Comparison of ENCODE assay signal across 10 mouse cellular contexts in the genomic region with DNA sequence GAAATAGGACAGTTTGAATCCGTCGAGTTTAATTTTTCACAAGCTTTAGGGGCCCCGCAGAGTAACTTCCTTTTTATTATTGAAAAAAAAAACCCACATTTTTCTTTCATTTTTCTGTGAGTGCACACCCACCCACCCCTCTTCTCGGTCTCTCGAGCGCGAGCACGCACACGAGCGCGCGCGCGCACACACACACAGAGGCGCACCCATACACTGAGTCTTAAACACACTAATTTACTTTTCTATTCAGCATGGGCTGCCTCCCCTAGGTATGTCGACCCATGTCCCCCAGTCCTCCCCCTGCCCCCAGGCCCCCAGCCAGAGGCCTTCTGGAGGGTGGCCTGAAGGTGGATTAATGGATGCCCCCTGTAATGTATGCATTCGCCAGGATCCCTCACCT. TPM values are rescaled to one million over a fixed set of nuclear protein-coding genes. Genes with fewer than 3 reads are reported as not detected.
DNase-seq lines count a peak whose midpoint lies in the region; ATAC-seq and TF ChIP-seq lines count a peak whose summit lies in the region.
"Had no signal": no experiment of that assay in that cellular context is flagged by ENCODE, and none has a peak within 500 bp of the region (broad histone marks: within the 10 kb centered on the region; RNA-seq: fewer than 3 reads in every experiment).

No protein-coding gene starts in this region.

- no peak for TF ChIP-seq CTCF in bone marrow macrophage, adult 2 months (IDR thresholded peaks at IDR 0.05; ENCODE audit: low read depth, low read length)

- no peak for TF ChIP-seq POLR2A in bone marrow macrophage, adult 2 months (IDR thresholded peaks at IDR 0.05; ENCODE audit: borderline replicate concordance, low read depth, low read length)

- intact Hi-C loops in heart, postnatal 10 days (cut with DNase I) = no loop called here

- H3K9me3 ChIP-seq in heart, embryonic 13.5 days = no peaks in the 10 kb centered on the region
- H3K9me3 ChIP-seq in hindbrain, embryonic 11.5 days (ENCODE audit: control insufficient read depth, low read length) = no peaks in the 10 kb centered on the region
- no peaks in the 10 kb centered on the region for H3K9me3 ChIP-seq in midbrain, embryonic 11.5 days (ENCODE audit: control insufficient read depth, low read length)

- DNase-seq in heart, postnatal 10 days = no peak
- peak; percentile 65 for DNase-seq in hindbrain, embryonic 11.5 days (ENCODE audit: low spot score)
- DNase-seq in midbrain, embryonic 11.5 days (ENCODE audit: low spot score, missing footprints) = peak; percentile 94
- DNase-seq in adrenal gland, postnatal 14 days = no peak
- DNase-seq in layer of hippocampus, postnatal 10 days (ENCODE audit: low spot score in 2 of 2) = no peak
- no peak for DNase-seq in urinary bladder, postnatal 25 days (ENCODE audit: low spot score)
- DNase-seq: lung, postnatal 4 days had no signal

- no peak overlapping the region for H3K27ac ChIP-seq in heart, embryonic 13.5 days (replicated peaks)
- no peak overlapping the region for H3K27ac ChIP-seq in bone marrow macrophage, adult 2 months (ENCODE audit: insufficient read depth, low read depth, low read length)
- H3K27ac ChIP-seq in hindbrain, embryonic 11.5 days (ENCODE audit: low read depth, low read length) = no peak overlapping the region
- H3K27ac ChIP-seq in midbrain, embryonic 11.5 days (ENCODE audit: low read depth, low read length) = no peak overlapping the region

- peaks cover 28% of the 10 kb centered on the region for H3K4me1 ChIP-seq in heart, embryonic 13.5 days
- H3K4me1 ChIP-seq in bone marrow macrophage, adult 2 months (ENCODE audit: control insufficient read depth, insufficient read depth, low read length) = 0 out of 2 replicates have a peak, but pooled peaks cover 5% of the 10 kb centered on the region
- peaks cover 5% of the 10 kb centered on the region; the same call in 1 of the 2 replicates for H3K4me1 ChIP-seq in hindbrain, embryonic 11.5 days (replicated peaks; ENCODE audit: control insufficient read depth, insufficient read depth, low read length)
- H3K4me1 ChIP-seq in midbrain, embryonic 11.5 days (ENCODE audit: control insufficient read depth, insufficient read depth, low read length) = peaks cover 10% of the 10 kb centered on the region

- WGBS in heart, embryonic 13.5 days = 20% methylated on average over 17 of the region's 17 CpGs
- 12% methylated on average over 17 of the region's 17 CpGs for WGBS in hindbrain, embryonic 11.5 days
- WGBS in midbrain, embryonic 11.5 days = 6% methylated on average over 17 of the region's 17 CpGs

- no peak for ATAC-seq in heart, embryonic 13.5 days (ENCODE audit: extremely low read depth, insufficient number of reproducible peaks, low FRiP score, low TSS enrichment)
- no peak for ATAC-seq in hindbrain, embryonic 11.5 days (ENCODE audit: low FRiP score)
- ATAC-seq in midbrain, embryonic 11.5 days (ENCODE audit: low FRiP score) = peak; percentile 58; the same call in 1 of the 2 replicates

- peaks cover 82% of the 10 kb centered on the region for H3K27me3 ChIP-seq in heart, embryonic 13.5 days (replicated peaks)
- peaks cover 16% of the 10 kb centered on the region; the same call in 1 of the 2 replicates for H3K27me3 ChIP-seq in hindbrain, embryonic 11.5 days (ENCODE audit: control insufficient read depth, insufficient read depth, low read length)
- H3K27me3 ChIP-seq in midbrain, embryonic 11.5 days (ENCODE audit: control insufficient read depth, insufficient read depth, low read length) = peaks cover 17% of the 10 kb centered on the region
- H3K27me3 ChIP-seq: CH12.LX had no signal

- peak overlapping the region; percentile 48 for H3K4me3 ChIP-seq in heart, embryonic 13.5 days
- peak overlapping the region; percentile 41 for H3K4me3 ChIP-seq in bone marrow macrophage, adult 2 months (ENCODE audit: insufficient read depth, low read length)
- peak overlapping the region; percentile 33 for H3K4me3 ChIP-seq in hindbrain, embryonic 11.5 days (ENCODE audit: low read depth, low read length)
- peak overlapping the region; percentile 38 for H3K4me3 ChIP-seq in midbrain, embryonic 11.5 days (ENCODE audit: low read depth, low read length)

- H3K36me3 ChIP-seq in heart, embryonic 13.5 days = no peaks in the 10 kb centered on the region
- no peaks in the 10 kb centered on the region for H3K36me3 ChIP-seq in hindbrain, embryonic 11.5 days (ENCODE audit: control insufficient read depth, insufficient read depth, low read length)
- H3K36me3 ChIP-seq in midbrain, embryonic 11.5 days (ENCODE audit: control insufficient read depth, insufficient read depth, low read length) = no peaks in the 10 kb centered on the region

- H3K4me2 ChIP-seq in heart, embryonic 13.5 days = peak overlapping the region; percentile 76
- H3K4me2 ChIP-seq in hindbrain, embryonic 11.5 days (replicated peaks; ENCODE audit: low read depth, low read length) = peak overlapping the region; percentile 64
- peak overlapping the region; percentile 71 for H3K4me2 ChIP-seq in midbrain, embryonic 11.5 days

- peak overlapping the region; percentile 76 for H3K9ac ChIP-seq in heart, embryonic 13.5 days
- H3K9ac ChIP-seq in hindbrain, embryonic 11.5 days (ENCODE audit: low read depth, low read length) = peak overlapping the region; percentile 31; the same call in 1 of the 2 replicates
- peak overlapping the region; percentile 60 for H3K9ac ChIP-seq in midbrain, embryonic 11.5 days (ENCODE audit: low read length)

RNA-seq across cellular contexts. Expression of a gene that starts 51.7 kb away (rescaled TPM):
- 0.37 and 0.90 TPM in 2 replicates for polyA plus RNA-seq in heart, embryonic 13.5 days (2015; fragmentation: Nextera tagmentation; extraction: Ambion mirVana)
- not detected for total RNA-seq in heart, postnatal 10 days (2021)
- polyA plus RNA-seq in bone marrow macrophage, adult 2 months (2012; ENCODE audit: insufficient read depth, insufficient read length, missing spikeins) = 2.5 and 2.6 TPM in 2 replicates
- 1.3 and 1.5 TPM in 2 replicates for polyA plus RNA-seq in hindbrain, embryonic 11.5 days (2014; fragmentation: Nextera tagmentation; extraction: Ambion mirVana)
- 0.33 and 0.77 TPM in 2 replicates for polyA plus RNA-seq in midbrain, embryonic 11.5 days (2014; fragmentation: Nextera tagmentation; extraction: Ambion mirVana)
- total RNA-seq in adrenal gland, postnatal 14 days (2021) = not detected in 2 replicates
- total RNA-seq in layer of hippocampus, postnatal 10 days (2021) = 1 to 10 TPM; 1.8 TPM

RNA-seq across cellular contexts. Expression of a gene that starts 52.1 kb away (rescaled TPM):
- polyA plus RNA-seq in heart, embryonic 13.5 days (2015; fragmentation: Nextera tagmentation; extraction: Ambion mirVana) = 0.59 and 1.2 TPM in 2 replicates
- total RNA-seq in heart, postnatal 10 days (2021) = not detected
- polyA plus RNA-seq in bone marrow macrophage, adult 2 months (2012; ENCODE audit: insufficient read depth, insufficient read length, missing spikeins) = 4.8 and 5.9 TPM in 2 replicates
- 3.3 and 5.3 TPM in 2 replicates for polyA plus RNA-seq in hindbrain, embryonic 11.5 days (2014; fragmentation: Nextera tagmentation; extraction: Ambion mirVana)
- polyA plus RNA-seq in midbrain, embryonic 11.5 days (2014; fragmentation: Nextera tagmentation; extraction: Ambion mirVana) = 2.4 and 3.0 TPM in 2 replicates
- total RNA-seq in adrenal gland, postnatal 14 days (2021) = 0.93 TPM in 1 of 2 replicates, not detected in the other
- under 1 TPM in 1 of 2 experiments, not detected in 1; 0.96 TPM for total RNA-seq in layer of hippocampus, postnatal 10 days (2021)

Comparison
In these comparisons a context has a peak if more than half of its experiments do, and no peak if none do; other contexts are left out.
1. DNase-seq: peak in hindbrain, embryonic 11.5 days (single experiment) and midbrain, embryonic 11.5 days (single experiment); none in heart, postnatal 10 days (0 of 2), adrenal gland, postnatal 14 days (single experiment), layer of hippocampus, postnatal 10 days (0 of 2) and urinary bladder, postnatal 25 days (single experiment).
2. Peak in every context shown above with its lines, with median percentiles within 50 percentile points of each other: H3K4me2 ChIP-seq, H3K4me3 ChIP-seq and H3K9ac ChIP-seq.